Mouse (Mus musculus): ENCODE results near the gene Lamc3. TPM values are rescaled to one million over a fixed set of nuclear protein-coding genes. Genes with fewer than 3 reads are reported as not detected.

The Lamc3 gene
- polyA plus RNA-seq, 1 experiment from 2014 or later: 0.02 TPM

DNA sequence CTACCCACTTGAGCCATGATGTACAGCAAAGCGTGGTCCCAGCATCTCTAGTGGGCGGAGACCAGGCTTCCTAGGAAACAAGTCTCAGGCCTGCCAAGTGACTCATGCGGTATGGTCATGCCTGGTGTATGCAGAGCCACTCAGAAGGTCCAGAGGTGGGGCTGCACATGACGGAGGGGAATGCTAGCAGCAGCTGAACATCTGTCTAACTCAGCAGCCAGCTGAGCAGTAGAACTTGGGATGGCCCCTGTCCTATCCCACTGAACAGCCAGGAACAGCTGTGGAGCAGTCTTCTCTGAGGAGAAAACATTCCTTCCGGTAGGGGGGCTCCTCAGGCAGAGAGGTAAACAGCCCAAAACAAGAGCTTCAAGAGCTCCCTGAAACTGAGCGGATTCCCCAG is 61.3 kb downstream of the Lamc3 start:
- H3K27me3 ChIP-seq (ENCODE audit: insufficient read depth, low read length): peaks cover 34% of the 10 kb centered on the region
- H3K4me3 ChIP-seq (ENCODE audit: low read depth, low read length): no peak overlapping the region
- no peaks in the 10 kb centered on the region for H3K9me3 ChIP-seq (ENCODE audit: low read length)
- no peak for DNase-seq
- ATAC-seq: no peak
- peaks cover 8% of the 10 kb centered on the region; the same call in 1 of the 2 replicates for H3K4me1 ChIP-seq (ENCODE audit: insufficient read depth)
- no peaks in the 10 kb centered on the region for H3K36me3 ChIP-seq (replicated peaks; ENCODE audit: insufficient read depth, low read length)
- 84% methylated on average over 6 of the region's 6 CpGs for WGBS (ENCODE audit: insufficient replicate concordance)
- no peak overlapping the region for H3K27ac ChIP-seq (ENCODE audit: low read depth)
- TF ChIP-seq EP300 (IDR thresholded peaks at IDR 0.05; ENCODE audit: low read depth) (no peak), CTCF (IDR thresholded peaks at IDR 0.05; ENCODE audit: low read depth) (no peak)
- no peak overlapping the region for H3K4me2 ChIP-seq (ENCODE audit: low read depth, low read length)
- no peak overlapping the region for H3K9ac ChIP-seq (replicated peaks)

GRCm38 (mm10) chr2:31948801-31949200 is 61.7 kb downstream of the Lamc3 start:
- ATAC-seq (no peak), DNase-seq (no peak)
- H3K9ac ChIP-seq (replicated peaks): no peak overlapping the region
- no peaks in the 10 kb centered on the region for H3K9me3 ChIP-seq (ENCODE audit: low read length)
- TF ChIP-seq EP300 (IDR thresholded peaks at IDR 0.05; ENCODE audit: low read depth): no peak
- TF ChIP-seq CTCF (IDR thresholded peaks at IDR 0.05; ENCODE audit: low read depth): no peak
- no peak overlapping the region for H3K27ac ChIP-seq (ENCODE audit: low read depth)
- 64% methylated on average over 6 of the region's 6 CpGs for WGBS (ENCODE audit: insufficient replicate concordance)
- H3K4me1 ChIP-seq (ENCODE audit: insufficient read depth): peaks cover 8% of the 10 kb centered on the region; the same call in 1 of the 2 replicates
- peaks cover 34% of the 10 kb centered on the region for H3K27me3 ChIP-seq (ENCODE audit: insufficient read depth, low read length)
- no peak overlapping the region for H3K4me2 ChIP-seq (ENCODE audit: low read depth, low read length)
- no peak overlapping the region for H3K4me3 ChIP-seq (ENCODE audit: low read depth, low read length)
- H3K36me3 ChIP-seq (replicated peaks; ENCODE audit: insufficient read depth, low read length): no peaks in the 10 kb centered on the region

GRCm38 (mm10) chr2:31950058-31950871 is 63.2 kb downstream of the Lamc3 start, which contains the start of gene Aif1l:
Gene Aif1l (plus strand): TSS chr2:31950139.
- H3K4me3 ChIP-seq (ENCODE audit: low read depth, low read length): peak within 1 kb of the TSS; percentile 44
- H3K27ac ChIP-seq (ENCODE audit: low read depth): no peak within 1 kb of the TSS
- WGBS (ENCODE audit: insufficient replicate concordance): under 1% methylated on average over 57 of the region's 66 CpGs
- H3K36me3 ChIP-seq (replicated peaks; ENCODE audit: insufficient read depth, low read length): no peaks in the 10 kb centered on the region
- peak within 1 kb of the TSS; percentile 77 for H3K4me2 ChIP-seq (ENCODE audit: low read depth, low read length)
- peak; percentile 62 for DNase-seq
- TF ChIP-seq EP300 (IDR thresholded peaks at IDR 0.05; ENCODE audit: low read depth) (no peak), CTCF (IDR thresholded peaks at IDR 0.05; ENCODE audit: low read depth) (peak; percentile 46)
- peaks cover 8% of the 10 kb centered on the region; the same call in 1 of the 2 replicates for H3K4me1 ChIP-seq (ENCODE audit: insufficient read depth)
- no peak within 1 kb of the TSS; the same call in 1 of the 2 replicates for H3K9ac ChIP-seq (replicated peaks)
- no peaks in the 10 kb centered on the region for H3K9me3 ChIP-seq (ENCODE audit: low read length)
- peaks cover 34% of the 10 kb centered on the region for H3K27me3 ChIP-seq (ENCODE audit: insufficient read depth, low read length)
- peak; percentile 29; the same call in 1 of the 2 replicates for ATAC-seq

GRCm38 (mm10) chr2:31950966-31951365 is 63.9 kb downstream of the Lamc3 start:
- Histone ChIP-seq H3K9me3 (ENCODE audit: low read length) (no peaks in the 10 kb centered on the region), H3K36me3 (replicated peaks; ENCODE audit: insufficient read depth, low read length) (no peaks in the 10 kb centered on the region), H3K27me3 (ENCODE audit: insufficient read depth, low read length) (peaks cover 34% of the 10 kb centered on the region), H3K4me3 (ENCODE audit: low read depth, low read length) (no peak overlapping the region), H3K4me2 (ENCODE audit: low read depth, low read length) (no peak overlapping the region), H3K4me1 (ENCODE audit: insufficient read depth) (peaks cover 8% of the 10 kb centered on the region; the same call in 1 of the 2 replicates), H3K9ac (replicated peaks) (no peak overlapping the region), H3K27ac (ENCODE audit: low read depth) (no peak overlapping the region)
- WGBS (ENCODE audit: insufficient replicate concordance): 33% methylated on average over 9 of the region's 9 CpGs
- ATAC-seq (no peak), DNase-seq (no peak)
- TF ChIP-seq CTCF (IDR thresholded peaks at IDR 0.05; ENCODE audit: low read depth) (no peak), EP300 (IDR thresholded peaks at IDR 0.05; ENCODE audit: low read depth) (no peak)

GRCm38 (mm10) chr2:31952236-31952635 is 65.1 kb downstream of the Lamc3 start:
- Histone ChIP-seq H3K4me1 (ENCODE audit: insufficient read depth) (peaks cover 8% of the 10 kb centered on the region; the same call in 1 of the 2 replicates), H3K36me3 (replicated peaks; ENCODE audit: insufficient read depth, low read length) (no peaks in the 10 kb centered on the region), H3K9ac (replicated peaks) (no peak overlapping the region), H3K4me3 (ENCODE audit: low read depth, low read length) (no peak overlapping the region), H3K27me3 (ENCODE audit: insufficient read depth, low read length) (peaks cover 34% of the 10 kb centered on the region), H3K9me3 (ENCODE audit: low read length) (no peaks in the 10 kb centered on the region), H3K4me2 (ENCODE audit: low read depth, low read length) (no peak overlapping the region), H3K27ac (ENCODE audit: low read depth) (no peak overlapping the region)
- DNase-seq (no peak), ATAC-seq (no peak)
- TF ChIP-seq EP300 (IDR thresholded peaks at IDR 0.05; ENCODE audit: low read depth) (no peak), CTCF (IDR thresholded peaks at IDR 0.05; ENCODE audit: low read depth) (no peak)
- 82% methylated on average over 10 of the region's 10 CpGs for WGBS (ENCODE audit: insufficient replicate concordance)

DNA sequence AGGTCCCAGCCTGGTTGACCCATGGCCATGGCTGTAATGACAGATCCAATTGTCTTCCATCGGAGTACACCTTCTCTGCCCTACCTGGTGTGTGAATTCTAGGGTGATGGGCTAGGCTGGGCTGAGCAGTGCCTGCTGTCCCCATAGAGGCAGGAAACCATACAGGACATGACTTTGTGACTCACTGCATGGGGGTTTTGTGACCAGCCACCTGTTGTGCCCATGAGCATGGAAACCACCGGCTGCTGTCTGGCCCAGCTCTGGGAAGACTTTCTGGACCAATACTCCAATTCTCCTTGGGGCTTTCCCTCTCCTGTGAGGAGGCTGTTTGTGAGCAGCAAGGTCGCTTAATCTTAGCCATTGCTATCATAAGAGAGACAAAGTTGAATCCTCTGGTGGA is 65.6 kb downstream of the Lamc3 start:
- H3K4me1 ChIP-seq (ENCODE audit: insufficient read depth): peaks cover 8% of the 10 kb centered on the region; the same call in 1 of the 2 replicates
- H3K36me3 ChIP-seq (replicated peaks; ENCODE audit: insufficient read depth, low read length): no peaks in the 10 kb centered on the region
- no peak overlapping the region for H3K9ac ChIP-seq (replicated peaks)
- ATAC-seq: no peak
- WGBS (ENCODE audit: insufficient replicate concordance): 75% methylated on average over 3 of the region's 3 CpGs
- no peaks in the 10 kb centered on the region for H3K9me3 ChIP-seq (ENCODE audit: low read length)
- TF ChIP-seq CTCF (IDR thresholded peaks at IDR 0.05; ENCODE audit: low read depth) (no peak), EP300 (IDR thresholded peaks at IDR 0.05; ENCODE audit: low read depth) (no peak)
- H3K27ac ChIP-seq (ENCODE audit: low read depth): no peak overlapping the region
- H3K4me3 ChIP-seq (ENCODE audit: low read depth, low read length): no peak overlapping the region
- no peak for DNase-seq
- peaks cover 34% of the 10 kb centered on the region for H3K27me3 ChIP-seq (ENCODE audit: insufficient read depth, low read length)
- no peak overlapping the region for H3K4me2 ChIP-seq (ENCODE audit: low read depth, low read length)

Measured in liver, postnatal 0 days (tissue).